Mouse (Mus musculus) embryonic stem cell, embryonic (primary cell): ENCODE measurements around the gene Cntrl.

Experiments used
- CTCF ChIA-PET, 4 experiments: fragments of 300-600 bp in 2 of 4; fragments of 350-600 bp in 2 of 4; sonication (Branson Sonifier 250); formaldehyde crosslinking; loops; one replicate each; lab custom pipeline; 2022; ENCODE audit warnings: inconsistent platforms in 2 of 4; lab: Charles Lee
- POLR2A ChIA-PET, 4 experiments: fragments of 300-600 bp in 2 of 4; fragments of 350-600 bp in 2 of 4; sonication (Branson Sonifier 250); formaldehyde crosslinking; loops; one replicate each; lab custom pipeline; 2022; ENCODE audit warnings: antibody characterized with exemption in 4 of 4, inconsistent platforms in 1 of 4; lab: Charles Lee

The Cntrl gene

DNA sequence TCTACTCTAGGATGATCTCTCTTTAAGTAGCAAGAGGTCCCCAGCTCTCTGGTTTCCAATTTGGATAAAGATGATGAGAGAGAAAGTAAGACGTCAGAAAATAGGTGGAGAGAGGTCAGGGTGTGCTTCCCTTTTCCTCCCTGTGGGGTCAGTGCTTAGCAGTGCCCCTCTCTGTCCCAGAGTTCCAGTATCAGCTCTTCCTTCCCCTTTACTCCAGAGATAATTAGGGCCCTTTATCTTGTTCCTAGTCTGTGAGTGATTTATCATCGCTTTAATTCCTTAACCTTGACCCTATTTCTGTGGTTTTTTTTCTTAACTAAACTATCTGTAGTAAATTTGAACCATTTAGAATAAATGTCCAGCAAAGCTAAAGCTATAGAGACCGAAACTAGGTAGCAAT is 4.4 kb upstream of the Cntrl start:
- CTCF ChIA-PET = interaction anchor here in 2 of 4 experiments (0.6 kb wide), 2 partner anchors 213 to 993 kb away, joined by 3 to 4 read pairs; no protein-coding TSS in a partner anchor
- POLR2A ChIA-PET = interaction anchor here in 1 of 4 experiments (0.5 to 1.3 kb wide), 2 partner anchors 38 to 744 kb away, joined by 3 read pairs; no protein-coding TSS in a partner anchor

DNA sequence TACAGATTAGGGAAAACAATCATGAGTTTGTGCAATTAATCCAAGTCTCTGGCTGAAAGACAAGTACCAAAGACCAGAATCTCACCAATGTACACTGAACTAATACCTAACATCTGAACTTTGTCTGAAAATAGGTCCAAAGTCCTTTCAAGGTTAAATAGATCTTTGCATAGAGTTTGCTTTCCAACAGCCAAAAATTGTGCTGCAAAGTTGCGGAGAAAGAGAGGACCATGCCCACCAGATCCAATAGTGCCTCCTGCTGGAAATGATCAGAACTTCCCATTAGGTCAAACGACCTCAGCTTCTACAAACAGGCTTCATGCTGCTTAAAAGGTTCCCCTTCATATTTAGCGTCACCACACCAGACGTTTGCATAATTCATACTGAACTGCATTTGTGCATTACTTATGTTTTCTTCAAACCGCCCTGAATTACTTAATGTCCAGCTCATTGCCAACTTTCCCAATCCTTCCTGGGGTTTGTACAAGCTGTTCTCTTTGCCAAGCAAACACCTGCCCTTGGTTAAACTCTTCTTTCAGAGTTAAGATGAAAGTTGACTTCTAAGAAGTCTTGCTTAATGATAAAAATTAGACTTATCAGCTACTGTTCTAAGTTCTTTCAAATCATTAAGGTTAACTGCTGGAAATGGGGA is 1.2 kb upstream of the Cntrl start:
- ChIA-PET POLR2A (interaction anchor here in 3 of 4 experiments (0.5 to 6.2 kb wide), 41 partner anchors 9 to 859 kb away, joined by 3 to 69 read pairs (median 5); partner anchors contain the start of genes Fbxw2 (in 2 of the 3), AI182371 (in 1 of the 3), Gsn (in 1 of the 3) and Hspa5 (in 1 of the 3)), CTCF (interaction anchor here (0.6 to 3.7 kb wide), 25 partner anchors 8 to 1426 kb away, joined by 3 to 19 read pairs (median 5); partner anchors contain the start of genes Fbxw2 (in 2 of the 4) and Rabepk (in 1 of the 4))

DNA sequence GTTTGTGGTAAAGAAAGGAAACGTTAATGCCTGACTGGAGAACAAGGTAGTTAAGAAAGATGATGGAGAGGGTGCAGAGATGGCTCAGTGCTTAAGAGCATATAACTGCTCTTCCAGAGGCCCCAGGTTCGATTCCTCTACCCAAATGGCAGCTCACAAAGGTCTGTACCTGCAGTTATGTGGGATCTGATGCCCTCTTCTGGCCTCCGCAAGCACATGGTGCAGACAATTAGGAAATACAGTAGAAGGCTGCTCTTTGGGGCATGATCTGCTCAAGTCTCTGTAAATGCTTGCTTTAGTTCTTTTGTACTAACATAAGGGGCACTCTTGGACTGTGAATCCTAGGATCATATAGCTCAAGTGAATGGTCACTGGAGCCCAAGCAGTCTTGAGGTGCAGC is 580 bp upstream of the Cntrl start:
- CTCF ChIA-PET = interaction anchor here (0.5 to 3.7 kb wide), 30 partner anchors 8 to 438 kb away, joined by 3 to 19 read pairs (median 4); partner anchors contain the start of genes Fbxw2 (in 2 of the 4) and Rabepk (in 1 of the 4)

DNA sequence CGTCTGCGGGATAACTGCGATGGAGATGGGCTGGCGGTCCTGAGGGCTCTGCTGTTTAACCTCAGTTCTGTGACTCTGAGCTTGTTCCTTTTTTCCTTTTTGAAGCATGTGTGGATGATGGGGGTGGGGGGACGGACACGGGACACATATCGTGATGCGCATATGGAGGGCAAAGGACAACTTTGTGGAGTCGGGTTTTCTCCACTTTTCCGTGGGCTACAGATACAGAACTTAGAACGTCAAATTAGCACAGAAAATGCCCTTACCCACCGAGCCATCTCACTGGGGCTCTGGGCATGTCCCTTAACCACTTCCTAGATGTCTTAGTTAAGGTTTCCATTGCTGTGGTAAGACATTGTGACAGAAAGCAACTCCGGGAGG is 622 bp downstream of the Cntrl start:
- ChIA-PET POLR2A (interaction anchor here (0.6 to 6.2 kb wide), 44 partner anchors 9 to 464 kb away, joined by 3 to 69 read pairs (median 5); partner anchors contain the start of genes AI182371 (in 2 of the 4), Hspa5 (in 2 of the 4), Fbxw2 (in 1 of the 4) and Gapvd1 (in 1 of the 4)), CTCF (interaction anchor here in 2 of 4 experiments (0.7 to 3.7 kb wide), 12 partner anchors 14 to 439 kb away, joined by 3 to 19 read pairs (median 4); partner anchors contain the start of gene Fbxw2 (in 1 of the 2))

More for the DNA sequence above, 580 bp upstream of the Cntrl start:
- POLR2A ChIA-PET = interaction anchor here (0.5 to 6.2 kb wide), 73 partner anchors 8 to 859 kb away, joined by 3 to 69 read pairs (median 4); partner anchors contain the start of genes Hspa5 (in 3 of the 4), AI182371 (in 2 of the 4), Fbxw2 (in 2 of the 4) and Gapvd1 (in 1 of the 4)

DNA sequence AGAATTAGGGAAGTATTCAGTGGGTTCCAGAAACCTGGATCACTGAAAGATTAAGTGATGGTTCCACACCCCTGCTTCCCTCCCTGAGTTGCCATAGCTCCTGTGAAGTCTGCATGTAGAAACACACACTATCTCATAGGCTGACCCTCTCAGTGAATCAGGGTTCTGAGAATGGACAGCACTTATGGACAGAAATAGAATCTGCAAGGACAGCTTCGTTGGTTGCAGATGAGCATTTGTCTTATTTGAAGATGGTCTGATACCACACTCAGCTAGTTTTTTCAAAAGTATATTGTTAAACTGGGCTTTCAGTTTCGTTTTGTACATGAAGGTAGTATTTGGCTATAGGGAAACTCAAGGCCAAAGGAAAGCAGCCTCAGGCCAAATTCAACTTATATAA is 1.2 kb downstream of the Cntrl start:
- POLR2A ChIA-PET = interaction anchor here in 2 of 4 experiments (1.0 to 6.2 kb wide), 9 partner anchors 10 to 339 kb away, joined by 3 to 69 read pairs (median 4); partner anchors contain the start of genes AI182371 (in 1 of the 2) and Hspa5 (in 1 of the 2)
- CTCF ChIA-PET = no interaction called here

DNA sequence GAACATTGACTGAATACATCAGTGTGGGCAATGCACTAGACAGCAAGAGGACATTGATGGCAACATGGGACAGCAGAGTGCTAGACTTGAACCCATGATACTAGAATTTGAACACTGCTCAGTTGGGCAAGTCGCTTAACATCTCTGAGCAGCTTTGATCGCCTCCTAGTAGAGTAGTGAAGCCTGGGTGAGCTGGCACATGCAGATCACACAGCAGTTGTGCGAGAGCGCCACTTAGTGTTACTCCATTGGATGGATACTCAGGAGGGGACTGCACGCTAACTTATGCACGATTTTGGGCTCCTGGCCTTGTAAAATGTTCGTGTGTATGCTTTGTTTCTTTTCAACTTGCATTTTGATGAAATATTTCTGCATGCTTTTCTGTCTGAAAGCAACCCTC is 15.4 kb downstream of the Cntrl start:
- POLR2A ChIA-PET = interaction anchor here in 2 of 4 experiments (0.6 to 1.0 kb wide), 3 partner anchors 15 to 336 kb away, joined by 3 read pairs; partner anchors contain the start of genes Cntrl (in 1 of the 2) and Rabepk (in 1 of the 2)

DNA sequence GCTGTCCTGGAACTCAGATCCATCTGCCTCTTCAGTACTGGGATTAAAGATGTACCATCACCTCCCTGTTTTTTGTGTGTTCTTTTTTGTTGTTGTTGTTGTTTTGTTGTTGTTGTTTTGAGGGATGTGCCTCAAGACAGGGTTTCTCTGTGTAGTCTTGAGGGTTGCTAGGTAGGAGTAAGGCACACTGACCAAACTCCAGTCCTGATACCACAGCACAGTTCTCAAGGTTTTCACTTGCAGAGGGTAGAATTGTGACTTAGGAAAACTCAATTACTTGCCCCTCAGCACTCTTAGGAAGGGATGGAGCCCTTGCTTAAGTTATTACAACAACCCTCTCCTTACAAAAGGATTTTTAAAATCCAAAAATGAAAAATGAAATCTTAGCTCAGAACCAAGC is 22.2 kb downstream of the Cntrl start:
- ChIA-PET POLR2A (interaction anchor here (0.5 to 3.8 kb wide), 55 partner anchors 8 to 973 kb away, joined by 3 to 44 read pairs (median 4); partner anchors contain the start of genes Cntrl (in 4 of the 4), Hspa5 (in 2 of the 4), Rabepk (in 2 of the 4) and Fbxw2 (in 1 of the 4)), CTCF (interaction anchor here in 2 of 4 experiments (0.6 to 2.0 kb wide), 4 partner anchors 22 to 1233 kb away, joined by 3 to 9 read pairs (median 6); partner anchors contain the start of genes Cntrl (in 2 of the 2) and 4930402F06Rik (in 1 of the 2))

More for the DNA sequence above, 15.4 kb downstream of the Cntrl start:
- CTCF ChIA-PET = interaction anchor here in 3 of 4 experiments (0.7 to 1.0 kb wide), 3 partner anchors 15 to 342 kb away, joined by 3 read pairs; partner anchors contain the start of gene Cntrl (in 1 of the 3)

DNA sequence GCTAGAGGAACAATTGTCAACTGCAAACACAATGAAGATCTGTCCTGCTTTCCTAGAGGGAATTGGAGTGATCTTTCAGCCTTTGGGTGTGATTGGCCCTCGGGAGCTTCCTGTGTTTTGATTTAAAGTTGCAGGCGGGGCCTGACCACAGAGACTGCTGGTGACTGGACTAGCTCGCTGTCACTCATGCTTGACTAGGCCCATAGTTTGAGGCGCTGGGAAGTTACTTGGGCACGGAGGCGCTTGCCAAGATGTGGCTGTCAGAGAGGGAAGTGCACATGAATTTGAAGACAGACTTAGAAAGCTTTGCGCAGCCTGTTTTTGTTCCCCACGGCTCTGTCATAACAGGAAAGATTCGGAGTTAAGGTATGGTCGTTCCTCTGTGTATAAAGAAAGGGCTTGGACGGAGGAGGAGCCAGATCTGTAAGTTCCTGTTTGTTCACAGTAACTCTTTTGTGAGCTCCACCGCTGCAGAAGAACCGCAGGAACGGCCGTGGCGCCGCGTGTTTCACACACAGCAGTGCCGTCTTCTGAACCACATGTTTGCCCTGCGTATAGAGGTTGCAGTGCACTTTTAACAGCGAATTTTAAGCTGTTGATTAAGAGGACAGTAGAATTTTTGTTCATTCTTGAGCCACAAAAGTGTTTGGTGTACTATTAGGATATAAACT is 22.8 kb downstream of the Cntrl start:
- ChIA-PET CTCF (interaction anchor here in 2 of 4 experiments (0.6 to 2.0 kb wide), 4 partner anchors 23 to 1233 kb away, joined by 3 to 9 read pairs (median 6); partner anchors contain the start of genes Cntrl (in 2 of the 2) and 4930402F06Rik (in 1 of the 2)), POLR2A (interaction anchor here (0.5 to 3.8 kb wide), 64 partner anchors 9 to 973 kb away, joined by 3 to 44 read pairs (median 4); partner anchors contain the start of genes Cntrl (in 4 of the 4), Hspa5 (in 3 of the 4), Rabepk (in 2 of the 4) and Fbxw2 (in 1 of the 4))

DNA sequence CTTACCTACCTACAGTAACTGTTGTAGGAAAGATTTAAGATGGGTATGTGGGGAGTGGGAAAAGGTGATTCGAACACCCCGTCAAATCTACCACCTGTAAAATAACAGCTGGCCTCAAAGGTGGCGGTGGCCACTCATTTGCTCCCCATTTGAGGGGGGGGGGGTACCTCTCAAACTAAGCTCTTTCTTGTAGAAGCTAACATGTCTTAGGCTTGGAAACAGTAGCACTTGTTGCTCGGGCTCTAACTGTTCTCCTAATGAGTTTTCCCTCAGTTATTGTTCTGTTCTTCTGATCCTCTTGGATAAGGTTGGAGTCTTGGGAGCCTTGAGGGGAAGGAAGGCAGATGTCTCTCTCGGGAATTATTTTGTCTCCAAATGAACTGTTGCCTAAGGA is 23.4 kb downstream of the Cntrl start:
- ChIA-PET POLR2A (interaction anchor here (0.7 to 3.8 kb wide), 49 partner anchors 9 to 461 kb away, joined by 3 to 44 read pairs (median 4); partner anchors contain the start of genes Cntrl (in 4 of the 4), Hspa5 (in 3 of the 4), Rabepk (in 2 of the 4) and Fbxw2 (in 1 of the 4)), CTCF (interaction anchor here in 3 of 4 experiments (0.6 to 2.0 kb wide), 4 partner anchors 21 to 265 kb away, joined by 3 to 9 read pairs (median 6); partner anchors contain the start of genes Cntrl (in 2 of the 3) and 4930402F06Rik (in 1 of the 3))

DNA sequence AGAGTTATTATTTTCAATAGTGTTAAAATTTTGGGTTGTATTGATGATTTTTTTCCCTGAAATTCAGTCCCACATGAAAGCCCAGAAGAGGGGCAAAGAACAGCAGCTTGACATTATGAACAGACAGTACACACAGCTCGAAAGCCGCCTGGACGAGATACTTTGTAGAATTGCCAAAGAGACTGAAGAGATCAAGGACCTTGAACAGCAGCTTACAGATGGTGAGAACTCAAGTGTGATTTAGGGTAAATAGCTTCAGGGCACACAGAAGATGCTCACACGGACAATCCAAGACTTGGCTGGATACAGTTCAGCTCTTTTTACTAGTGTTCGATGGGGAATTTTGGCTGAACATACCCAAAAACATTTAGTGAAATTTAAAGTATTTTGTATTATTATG is 24.6 kb downstream of the Cntrl start:
- CTCF ChIA-PET = no interaction called here
- POLR2A ChIA-PET = interaction anchor here in 2 of 4 experiments (2.7 to 3.8 kb wide), 3 partner anchors 16 to 363 kb away, joined by 7 to 44 read pairs (median 27); partner anchors contain the start of genes Cntrl (in 1 of the 2) and Hspa5 (in 1 of the 2)

DNA sequence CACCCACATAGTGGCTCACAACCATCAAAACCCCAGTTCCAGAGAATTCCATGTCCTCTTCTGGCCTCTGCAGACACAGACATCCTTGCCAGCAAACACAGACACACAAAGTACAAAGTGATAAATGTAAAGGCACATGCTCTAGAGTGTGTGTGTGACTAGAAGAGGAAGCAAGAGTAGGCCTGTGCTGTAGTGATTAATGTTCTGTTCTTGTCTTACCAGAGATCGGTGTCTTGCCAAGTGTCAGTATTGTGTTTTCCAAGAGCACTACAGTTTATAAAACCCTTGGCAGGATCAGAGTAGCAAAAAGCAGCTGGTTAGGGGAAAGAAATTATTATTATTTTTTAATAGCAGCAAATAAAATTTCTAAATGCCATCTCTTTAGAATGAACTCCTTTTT is 29.3 kb downstream of the Cntrl start:
- POLR2A ChIA-PET = no interaction called here
- CTCF ChIA-PET = no interaction called here

DNA sequence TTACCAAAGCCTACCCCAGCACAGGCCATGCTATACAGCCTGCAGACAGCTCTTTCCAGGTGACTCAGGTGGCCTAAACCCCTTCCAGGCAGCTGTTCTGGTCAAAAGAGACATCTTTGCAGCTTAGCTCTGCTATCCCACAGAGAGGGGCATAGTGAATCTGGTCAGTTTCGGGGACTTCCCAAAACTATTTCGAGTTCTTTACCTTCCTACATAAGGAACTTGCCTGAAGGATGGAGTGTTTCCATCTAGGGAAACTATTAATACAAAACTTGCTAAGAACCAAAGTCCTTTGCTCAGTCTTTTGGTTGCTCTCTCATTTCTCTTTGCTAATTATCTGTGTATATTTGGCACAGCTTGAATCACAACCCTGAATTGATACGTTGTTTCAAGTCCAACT is 32.4 kb downstream of the Cntrl start:
- ChIA-PET CTCF (no interaction called here), POLR2A (interaction anchor here in 2 of 4 experiments (0.6 to 0.7 kb wide), 2 partner anchors 10 to 74 kb away, joined by 3 read pairs; no protein-coding TSS in a partner anchor)

DNA sequence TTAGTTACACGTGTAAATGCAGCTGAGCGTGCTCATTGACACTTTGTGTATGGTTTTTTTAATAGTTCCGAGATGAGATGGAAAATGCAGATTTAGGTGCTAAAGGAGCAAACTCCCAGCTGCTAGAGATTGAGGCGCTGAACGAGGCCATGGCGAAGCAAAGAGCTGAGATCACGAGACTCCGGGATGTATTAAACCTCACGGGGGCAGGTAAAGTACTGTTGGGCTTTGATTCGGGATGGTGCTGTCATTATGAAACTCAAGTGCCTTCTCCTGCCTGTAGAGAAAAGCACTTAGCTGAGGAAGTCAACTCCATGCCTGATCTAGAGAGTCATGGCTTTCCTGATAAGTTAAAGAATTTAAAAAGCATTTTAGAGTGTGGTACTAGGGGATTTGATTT is 39.5 kb downstream of the Cntrl start:
- POLR2A ChIA-PET = interaction anchor here in 3 of 4 experiments (0.6 to 2.2 kb wide), 4 partner anchors 16 to 377 kb away, joined by 3 to 7 read pairs (median 3); partner anchors contain the start of gene Hspa5 (in 2 of the 3)

DNA sequence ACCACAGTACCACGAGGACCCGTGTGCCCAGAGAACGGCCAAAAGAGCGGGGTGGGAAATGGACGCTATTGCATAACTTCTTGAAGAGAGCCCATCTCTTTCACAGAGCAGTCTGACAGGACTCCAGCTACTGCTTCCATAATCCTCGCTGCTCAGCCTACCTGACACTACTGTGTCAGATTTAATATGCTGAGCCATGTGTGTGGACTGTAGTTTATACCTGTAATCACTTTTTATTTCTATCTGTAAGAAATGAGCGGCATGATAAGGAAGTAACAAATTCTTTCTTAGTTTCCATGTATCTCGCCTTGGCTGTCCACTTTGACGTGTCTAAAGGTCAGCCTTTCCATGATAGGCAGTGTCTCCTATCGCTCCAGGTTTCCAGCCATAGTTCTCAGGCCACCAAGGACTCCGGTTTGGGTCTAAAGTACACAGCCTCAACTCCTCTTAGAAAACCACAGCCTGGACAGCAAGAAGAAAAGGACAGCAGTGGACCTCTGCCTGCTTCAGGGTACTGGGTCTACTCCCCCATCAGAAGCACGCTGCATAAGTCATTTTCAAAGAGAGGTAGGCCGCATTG is 42.1 kb downstream of the Cntrl start:
- POLR2A ChIA-PET = interaction anchor here in 1 of 4 experiments (0.6 to 1.3 kb wide), 2 partner anchors 36 to 37 kb away, joined by 3 to 5 read pairs; no protein-coding TSS in a partner anchor
- CTCF ChIA-PET = interaction anchor here in 1 of 4 experiments (0.5 kb wide), 1 partner anchor 780 kb away, joined by 3 read pairs; no protein-coding TSS in a partner anchor

More for the DNA sequence above, 39.5 kb downstream of the Cntrl start:
- CTCF ChIA-PET = interaction anchor here in 1 of 4 experiments (0.7 kb wide), 1 partner anchor 18 kb away, joined by 3 read pairs; no protein-coding TSS in a partner anchor

DNA sequence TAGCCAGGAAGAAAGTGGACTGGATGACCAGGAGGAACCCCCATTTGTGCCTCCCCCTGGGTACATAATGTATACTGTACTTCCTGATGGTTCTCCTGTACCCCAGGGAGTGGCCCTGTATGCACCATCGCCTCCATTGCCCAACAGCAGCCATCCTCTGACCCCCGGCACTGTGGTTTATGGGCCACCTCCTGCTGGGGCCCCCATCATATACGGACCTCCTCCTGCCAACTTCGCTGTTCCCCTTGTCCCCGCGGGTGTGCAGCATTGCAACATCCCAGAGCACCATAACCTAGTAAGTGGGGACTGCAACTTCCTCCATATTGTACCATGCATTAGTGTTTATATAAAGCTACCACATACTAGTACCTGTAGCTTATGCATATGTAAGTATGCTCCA is 43.9 kb downstream of the Cntrl start:
- POLR2A ChIA-PET = interaction anchor here in 1 of 4 experiments (1.0 to 1.8 kb wide), 3 partner anchors 9 to 21 kb away, joined by 3 to 5 read pairs (median 5); no protein-coding TSS in a partner anchor
- CTCF ChIA-PET = no interaction called here

DNA sequence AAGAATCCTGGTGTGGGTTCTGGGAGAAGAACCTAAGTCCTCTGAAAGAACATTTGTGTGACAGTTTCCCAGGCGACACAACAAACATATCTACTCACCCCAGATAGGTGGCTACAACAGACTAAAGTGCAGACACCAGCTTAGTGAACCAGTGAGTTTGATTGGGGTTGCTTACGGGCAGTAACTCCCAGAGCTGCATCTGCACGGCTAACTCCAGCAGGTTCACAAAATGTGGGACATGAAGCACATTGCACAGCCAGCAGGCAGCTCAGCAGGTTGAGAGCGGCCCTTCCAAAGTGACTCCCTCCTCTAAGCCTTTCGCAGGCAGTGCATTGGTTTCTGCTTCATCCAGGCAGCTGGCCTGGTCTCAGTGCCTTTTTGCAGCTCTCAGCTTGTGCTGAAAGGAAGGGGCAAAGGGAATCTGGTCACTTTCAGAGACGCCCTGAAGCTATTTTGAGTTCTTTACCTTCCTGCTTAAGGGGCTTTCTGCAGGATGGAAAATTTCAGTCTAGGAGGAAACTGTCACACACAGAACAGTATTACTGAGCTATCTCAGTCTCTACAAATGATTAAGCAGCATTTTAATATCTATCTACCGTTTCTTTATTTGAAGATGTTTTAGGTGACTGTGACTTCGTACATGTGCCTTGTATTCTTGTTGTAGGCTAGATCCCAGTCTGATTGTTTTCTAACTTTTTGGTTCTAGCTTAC is 44.7 kb downstream of the Cntrl start:
- POLR2A ChIA-PET = interaction anchor here in 1 of 4 experiments (1.0 to 1.8 kb wide), 3 partner anchors 8 to 22 kb away, joined by 3 to 5 read pairs (median 5); no protein-coding TSS in a partner anchor
- CTCF ChIA-PET = no interaction called here
